In the genomic region with DNA sequence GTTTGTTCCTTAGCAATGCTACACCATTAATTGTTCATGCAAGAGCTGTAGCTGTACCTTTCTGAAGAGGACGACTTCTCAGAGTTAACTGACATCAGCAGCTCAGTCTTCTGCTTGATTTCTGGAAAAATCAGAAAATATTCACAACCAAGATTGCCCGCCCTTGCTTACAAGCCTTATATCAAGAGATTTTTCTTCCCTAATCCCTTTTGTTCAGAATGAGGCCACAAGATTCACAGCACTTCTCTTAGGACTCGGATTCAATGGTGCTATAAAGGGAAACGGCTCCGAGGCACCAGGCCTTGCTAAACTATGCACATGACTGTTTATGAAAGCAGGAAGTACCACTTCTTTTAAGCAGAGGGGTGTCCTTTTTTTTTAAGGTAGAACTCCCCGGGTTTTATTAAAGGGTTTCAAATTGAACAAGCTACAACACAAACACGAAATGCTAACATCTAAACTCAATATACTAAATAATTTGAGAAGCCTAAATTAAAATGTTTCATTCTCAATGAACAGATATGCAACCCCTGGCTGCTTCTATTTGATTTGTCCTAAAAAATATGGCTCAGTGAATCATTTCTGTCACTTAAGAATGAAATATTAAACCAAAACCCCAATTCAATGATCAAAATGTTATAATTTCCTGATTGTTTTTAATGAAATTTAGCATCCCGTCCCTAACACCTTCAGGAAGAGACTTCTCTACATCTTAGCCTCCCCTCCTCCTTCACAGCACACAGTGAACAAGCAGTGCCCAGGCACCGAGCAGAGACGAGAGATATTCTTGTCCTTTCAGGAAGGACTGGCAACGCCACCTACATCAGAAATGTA, we compare ENCODE assay signal across 8 mouse cellular contexts.
DNase-seq lines count a peak whose midpoint lies in the region; ATAC-seq lines count a peak whose summit lies in the region.

No protein-coding gene starts in this region.

- no peaks in the 10 kb centered on the region for H3K9me3 ChIP-seq in embryonic facial prominence, embryonic 10.5 days
- H3K9me3 ChIP-seq in limb, embryonic 11.5 days (ENCODE audit: control insufficient read depth, low read length), result no peaks in the 10 kb centered on the region
- H3K9me3 ChIP-seq in midbrain, embryonic 13.5 days, result no peaks in the 10 kb centered on the region

- no peaks in the 10 kb centered on the region for H3K27me3 ChIP-seq in embryonic facial prominence, embryonic 10.5 days (replicated peaks; ENCODE audit: low read depth, poor library complexity, severe bottlenecking)
- H3K27me3 ChIP-seq in limb, embryonic 11.5 days (ENCODE audit: control insufficient read depth, insufficient read depth, low read length), result no peaks in the 10 kb centered on the region
- no peaks in the 10 kb centered on the region for H3K27me3 ChIP-seq in midbrain, embryonic 13.5 days

- peak overlapping the region; percentile 88 for H3K27ac ChIP-seq in embryonic facial prominence, embryonic 10.5 days (replicated peaks)
- peak overlapping the region; percentile 4; the same call in 1 of the 2 replicates for H3K27ac ChIP-seq in limb, embryonic 11.5 days (replicated peaks; ENCODE audit: low read depth, low read length)
- H3K27ac ChIP-seq in midbrain, embryonic 13.5 days, result peak overlapping the region; percentile 88

- peak overlapping the region; percentile 57 for H3K4me3 ChIP-seq in embryonic facial prominence, embryonic 10.5 days
- peak overlapping the region; percentile 43 for H3K4me3 ChIP-seq in limb, embryonic 11.5 days (ENCODE audit: low read depth, low read length)
- peak overlapping the region; percentile 55 for H3K4me3 ChIP-seq in midbrain, embryonic 13.5 days (replicated peaks)

- peaks cover 3% of the 10 kb centered on the region; the same call in 1 of the 2 replicates for H3K36me3 ChIP-seq in embryonic facial prominence, embryonic 10.5 days (replicated peaks)
- no peaks in the 10 kb centered on the region for H3K36me3 ChIP-seq in limb, embryonic 11.5 days (ENCODE audit: control insufficient read depth, insufficient read depth, low read length)
- no peaks in the 10 kb centered on the region for H3K36me3 ChIP-seq in midbrain, embryonic 13.5 days

- ATAC-seq in limb, embryonic 11.5 days (ENCODE audit: insufficient number of reproducible peaks, low FRiP score, low TSS enrichment, low read depth), result peak; percentile 65; the same call in 1 of the 2 replicates
- ATAC-seq in midbrain, embryonic 13.5 days, result peak; percentile 91

- H3K9ac ChIP-seq in limb, embryonic 11.5 days (ENCODE audit: low read length), result peak overlapping the region; percentile 47
- peak overlapping the region; percentile 70 for H3K9ac ChIP-seq in midbrain, embryonic 13.5 days (replicated peaks)

- H3K4me1 ChIP-seq in embryonic facial prominence, embryonic 10.5 days, result peaks cover 17% of the 10 kb centered on the region; the same call in 1 of the 2 replicates
- no peaks in the 10 kb centered on the region for H3K4me1 ChIP-seq in limb, embryonic 11.5 days (ENCODE audit: control insufficient read depth, insufficient read depth, low read length)
- peaks cover 19% of the 10 kb centered on the region for H3K4me1 ChIP-seq in midbrain, embryonic 13.5 days (replicated peaks)

- H3K4me2 ChIP-seq in limb, embryonic 11.5 days (ENCODE audit: low read depth, severe bottlenecking), result peak overlapping the region; percentile 44
- peak overlapping the region; percentile 62 for H3K4me2 ChIP-seq in midbrain, embryonic 13.5 days (replicated peaks)

- 23% methylated on average over 11 of the region's 11 CpGs for WGBS in embryonic facial prominence, embryonic 10.5 days
- WGBS in limb, embryonic 11.5 days, result 26% methylated on average over 11 of the region's 11 CpGs
- WGBS in midbrain, embryonic 13.5 days, result 6% methylated on average over 11 of the region's 11 CpGs

- peak; percentile 22 to 26 for DNase-seq in urinary bladder, postnatal 36 days (ENCODE audit: low spot score in 2 of 2)
- no peak for DNase-seq in urinary bladder, postnatal 25 days (ENCODE audit: low spot score)
- peak; percentile 43 for DNase-seq in embryonic facial prominence, embryonic 10.5 days (ENCODE audit: low spot score)
- peak; percentile 72 to 75 for DNase-seq in heart, adult 18-20 months
- peak; percentile 48 for DNase-seq in kidney, adult 18-20 months
- DNase-seq in limb, embryonic 11.5 days (ENCODE audit: low spot score), result peak; percentile 33
- DNase-seq in spleen, postnatal 36 days (ENCODE audit: low spot score in 2 of 2), result peak; percentile 47 to 56

Comparison
In these comparisons a context has a peak if more than half of its experiments do, and no peak if none do; other contexts are left out.
1. H3K27ac ChIP-seq: peak in every context shown above with its lines; median percentile 88 in embryonic facial prominence, embryonic 10.5 days; 88 in midbrain, embryonic 13.5 days; 4 in limb, embryonic 11.5 days.